Mouse (Mus musculus): Measurements from ENCODE around the gene Gm20517. TPM values are rescaled to one million over a fixed set of nuclear protein-coding genes. Genes with fewer than 3 reads are reported as not detected.

The Gm20517 gene
- polyA plus RNA-seq, 1 experiment from 2014 or later = 1.2 TPM

- WGBS = 50% methylated on average over 1 of the region's 1 CpGs
- Histone ChIP-seq H3K9ac (ENCODE audit: low read depth, low read length) (no peak overlapping the region), H3K36me3 (ENCODE audit: control insufficient read depth, insufficient read depth) (peaks cover 27% of the 10 kb centered on the region), H3K4me2 (replicated peaks; ENCODE audit: low read depth) (no peak overlapping the region), H3K27ac (ENCODE audit: low read depth, low read length) (no peak overlapping the region), H3K9me3 (ENCODE audit: control insufficient read depth) (no peaks in the 10 kb centered on the region), H3K4me3 (ENCODE audit: low read depth, low read length) (no peak overlapping the region), H3K27me3 (replicated peaks; ENCODE audit: control insufficient read depth, insufficient read depth, low read length) (no peaks in the 10 kb centered on the region), H3K4me1 (replicated peaks; ENCODE audit: control insufficient read depth, insufficient read depth, low read length) (no peaks in the 10 kb centered on the region)
- TF ChIP-seq CTCF (IDR thresholded peaks at IDR 0.05; ENCODE audit: low read depth) = no peak
- ATAC-seq = no peak
These were observed 94.8 kb downstream of the Gm20517 start for GRCm38 (mm10) chr17:47706196-47706595.

GRCm38 (mm10) chr17:47707961-47708360 lies 96.6 kb downstream of the Gm20517 start:
- H3K4me2 ChIP-seq (replicated peaks; ENCODE audit: low read depth) = no peak overlapping the region
- H3K4me1 ChIP-seq (replicated peaks; ENCODE audit: control insufficient read depth, insufficient read depth, low read length) = no peaks in the 10 kb centered on the region
- no peak overlapping the region for H3K4me3 ChIP-seq (ENCODE audit: low read depth, low read length)
- no peaks in the 10 kb centered on the region for H3K27me3 ChIP-seq (replicated peaks; ENCODE audit: control insufficient read depth, insufficient read depth, low read length)
- WGBS = 72% methylated on average over 3 of the region's 3 CpGs
- H3K9ac ChIP-seq (ENCODE audit: low read depth, low read length) = no peak overlapping the region
- H3K9me3 ChIP-seq (ENCODE audit: control insufficient read depth) = no peaks in the 10 kb centered on the region
- no peak overlapping the region for H3K27ac ChIP-seq (ENCODE audit: low read depth, low read length)
- no peak for TF ChIP-seq CTCF (IDR thresholded peaks at IDR 0.05; ENCODE audit: low read depth)
- peaks cover 10% of the 10 kb centered on the region; the same call in 1 of the 2 replicates for H3K36me3 ChIP-seq (ENCODE audit: control insufficient read depth, insufficient read depth)
- no peak for ATAC-seq

- Histone ChIP-seq H3K9me3 (ENCODE audit: control insufficient read depth) (no peaks in the 10 kb centered on the region), H3K27me3 (replicated peaks; ENCODE audit: control insufficient read depth, insufficient read depth, low read length) (no peaks in the 10 kb centered on the region), H3K4me1 (replicated peaks; ENCODE audit: control insufficient read depth, insufficient read depth, low read length) (no peaks in the 10 kb centered on the region), H3K4me2 (replicated peaks; ENCODE audit: low read depth) (no peak overlapping the region), H3K36me3 (ENCODE audit: control insufficient read depth, insufficient read depth) (no peaks in the 10 kb centered on the region), H3K9ac (ENCODE audit: low read depth, low read length) (no peak overlapping the region), H3K27ac (ENCODE audit: low read depth, low read length) (no peak overlapping the region), H3K4me3 (ENCODE audit: low read depth, low read length) (no peak overlapping the region)
- no peak for ATAC-seq
- no peak for TF ChIP-seq CTCF (IDR thresholded peaks at IDR 0.05; ENCODE audit: low read depth)
- 41% methylated on average over 4 of the region's 4 CpGs for WGBS
These were observed 97.6 kb downstream of the Gm20517 start for GRCm38 (mm10) chr17:47708972-47709371.

GRCm38 (mm10) chr17:47710036-47710435 lies 98.6 kb downstream of the Gm20517 start:
- Histone ChIP-seq H3K4me3 (ENCODE audit: low read depth, low read length) (no peak overlapping the region), H3K27ac (ENCODE audit: low read depth, low read length) (no peak overlapping the region), H3K27me3 (replicated peaks; ENCODE audit: control insufficient read depth, insufficient read depth, low read length) (no peaks in the 10 kb centered on the region), H3K4me1 (replicated peaks; ENCODE audit: control insufficient read depth, insufficient read depth, low read length) (no peaks in the 10 kb centered on the region), H3K36me3 (ENCODE audit: control insufficient read depth, insufficient read depth) (no peaks in the 10 kb centered on the region), H3K9ac (ENCODE audit: low read depth, low read length) (no peak overlapping the region), H3K9me3 (ENCODE audit: control insufficient read depth) (no peaks in the 10 kb centered on the region), H3K4me2 (replicated peaks; ENCODE audit: low read depth) (no peak overlapping the region)
- ATAC-seq = no peak
- TF ChIP-seq CTCF (IDR thresholded peaks at IDR 0.05; ENCODE audit: low read depth) = no peak
- 49% methylated on average over 3 of the region's 3 CpGs for WGBS

- Histone ChIP-seq H3K9me3 (ENCODE audit: control insufficient read depth) (no peaks in the 10 kb centered on the region), H3K36me3 (ENCODE audit: control insufficient read depth, insufficient read depth) (no peaks in the 10 kb centered on the region), H3K4me1 (replicated peaks; ENCODE audit: control insufficient read depth, insufficient read depth, low read length) (no peaks in the 10 kb centered on the region), H3K27ac (ENCODE audit: low read depth, low read length) (no peak overlapping the region), H3K4me3 (ENCODE audit: low read depth, low read length) (no peak overlapping the region), H3K4me2 (replicated peaks; ENCODE audit: low read depth) (no peak overlapping the region), H3K9ac (ENCODE audit: low read depth, low read length) (no peak overlapping the region), H3K27me3 (replicated peaks; ENCODE audit: control insufficient read depth, insufficient read depth, low read length) (no peaks in the 10 kb centered on the region)
- no peak for ATAC-seq
- 24% methylated on average over 6 of the region's 6 CpGs for WGBS
- TF ChIP-seq CTCF (IDR thresholded peaks at IDR 0.05; ENCODE audit: low read depth) = no peak
These were observed 100.5 kb downstream of the Gm20517 start for GRCm38 (mm10) chr17:47711883-47712282.

GRCm38 (mm10) chr17:47712889-47713571 lies 101.6 kb downstream of the Gm20517 start:
- Histone ChIP-seq H3K4me1 (replicated peaks; ENCODE audit: control insufficient read depth, insufficient read depth, low read length) (no peaks in the 10 kb centered on the region), H3K9me3 (ENCODE audit: control insufficient read depth) (no peaks in the 10 kb centered on the region), H3K4me3 (ENCODE audit: low read depth, low read length) (no peak overlapping the region), H3K27ac (ENCODE audit: low read depth, low read length) (no peak overlapping the region), H3K4me2 (replicated peaks; ENCODE audit: low read depth) (no peak overlapping the region), H3K9ac (ENCODE audit: low read depth, low read length) (no peak overlapping the region), H3K36me3 (ENCODE audit: control insufficient read depth, insufficient read depth) (no peaks in the 10 kb centered on the region), H3K27me3 (replicated peaks; ENCODE audit: control insufficient read depth, insufficient read depth, low read length) (no peaks in the 10 kb centered on the region)
- 63% methylated on average over 22 of the region's 22 CpGs for WGBS
- no peak for TF ChIP-seq CTCF (IDR thresholded peaks at IDR 0.05; ENCODE audit: low read depth)
- no peak for ATAC-seq
